Mouse (Mus musculus): Measurements from ENCODE around the gene Crip1.

DNA sequence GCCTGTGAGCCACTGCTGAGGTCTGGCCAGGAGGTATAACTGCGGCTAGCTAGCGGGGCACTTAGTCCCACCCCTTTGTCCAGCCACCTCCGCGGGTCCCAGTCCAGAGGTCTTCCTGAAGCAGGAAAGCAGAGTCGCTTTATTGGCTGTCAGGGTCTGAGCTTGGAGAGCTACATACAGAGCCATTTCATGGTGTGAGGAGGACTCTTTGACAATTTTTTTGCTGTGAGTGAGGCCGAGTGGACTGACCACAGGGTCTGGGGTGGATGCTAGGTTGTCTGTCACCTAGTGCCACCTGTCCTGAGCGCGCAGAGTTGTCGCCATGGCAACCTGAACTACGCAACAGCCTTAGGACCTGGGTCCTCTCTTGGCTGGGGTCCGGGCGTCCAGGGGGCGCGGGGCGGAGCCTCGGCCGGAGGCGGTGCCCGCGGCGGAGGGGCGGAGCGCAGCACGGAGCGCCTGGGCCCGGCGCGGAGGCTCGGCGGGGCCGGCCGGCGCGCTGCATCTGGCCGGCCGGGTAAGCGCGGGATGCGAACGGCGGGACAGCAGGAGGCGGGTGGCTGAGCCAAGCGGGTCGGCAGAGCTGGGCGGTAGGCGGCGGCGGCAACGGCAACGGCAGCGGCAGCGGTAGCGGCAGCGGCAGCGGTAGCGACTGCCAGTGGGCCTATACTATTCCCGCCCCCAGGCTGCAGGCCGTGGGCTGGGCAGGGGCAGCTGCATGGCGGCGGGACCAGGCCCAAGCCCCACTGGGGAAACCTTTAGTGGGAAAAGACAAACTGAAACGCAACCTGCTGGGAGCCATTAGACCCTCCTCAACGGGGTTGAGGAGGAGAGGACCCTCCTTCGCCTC, 39.6 kb downstream of the Crip1 start, which contains the start of gene Tmem121:
- TF ChIP-seq POLR2A (IDR thresholded peaks at IDR 0.05; ENCODE audit: borderline replicate concordance, control insufficient read depth, low read depth, low read length) = no peak
- TF ChIP-seq CTCF (IDR thresholded peaks at IDR 0.05; ENCODE audit: control insufficient read depth, insufficient read depth, low read length) = no peak
